ENCODE assay signal across 18 mouse cellular contexts in the genomic region with DNA sequence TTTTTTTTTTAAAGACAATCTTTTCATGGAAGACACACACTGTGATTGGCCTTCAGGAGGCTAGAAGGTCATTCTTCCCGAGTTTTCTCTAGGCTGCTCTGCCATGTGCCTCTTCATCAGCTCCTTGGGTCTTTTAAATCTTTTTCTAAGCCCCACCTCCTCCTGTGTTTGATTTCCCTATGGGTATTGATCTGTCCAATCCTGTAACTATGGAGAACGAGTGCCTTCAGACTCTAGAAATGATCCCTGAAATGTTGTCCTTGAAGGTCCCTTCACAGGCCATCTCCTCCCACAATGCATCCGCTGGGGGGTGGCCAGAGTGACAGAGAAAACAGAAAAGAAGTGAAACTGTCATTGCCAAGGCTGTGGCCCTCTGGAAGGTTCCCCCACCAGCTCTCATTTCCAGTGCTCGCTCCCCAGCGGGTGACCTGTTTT. TPM values are rescaled to one million over a fixed set of nuclear protein-coding genes. Genes with fewer than 3 reads are reported as not detected.
DNase-seq lines count a peak whose midpoint lies in the region; ATAC-seq and TF ChIP-seq lines count a peak whose summit lies in the region.
"Had no signal": no experiment of that assay in that cellular context is flagged by ENCODE, and none has a peak within 500 bp of the region (broad histone marks: within the 10 kb centered on the region; RNA-seq: fewer than 3 reads in every experiment).

No protein-coding gene starts in this region.

- H3K79me2 ChIP-seq in MEL (ENCODE audit: control insufficient read depth, insufficient read depth, low read length, poor library complexity), result peaks cover 37% of the 10 kb centered on the region

- peak; percentile 23 to 42 for DNase-seq in monocyte, adult 2 months (ENCODE audit: low read depth in 1 of 2, low spot score in 2 of 2)
- DNase-seq in MEL (ENCODE audit: low read depth, low spot score), result peak; percentile 70
- no peak for DNase-seq in liver, embryonic 13.5 days
- DNase-seq in cerebellum, adult 8-10 months, result no peak
- DNase-seq in thymus, postnatal 25 days, result no peak
- no peak for DNase-seq in spleen, postnatal 36 days (ENCODE audit: low spot score in 2 of 2)
- DNase-seq: cerebellum, postnatal 25 days; right cerebral cortex, adult 18-20 months; thymus, postnatal 14 days had no signal

- H3K27ac ChIP-seq in MEL (ENCODE audit: control insufficient read depth, low read depth, low read length), result peak overlapping the region; percentile 96
- peak overlapping the region; percentile 69 for H3K27ac ChIP-seq in liver, embryonic 13.5 days
- H3K27ac ChIP-seq in stomach, embryonic 16.5 days (ENCODE audit: low read length), result peak overlapping the region; percentile 43
- H3K27ac ChIP-seq: embryonic facial prominence, embryonic 13.5 days; heart, adult 2 months; kidney, embryonic 15.5 days; layer of hippocampus, adult 2 months; left cerebral cortex, adult 2 months; limb, embryonic 13.5 days had no signal

- H3K36me3 ChIP-seq in MEL (ENCODE audit: control insufficient read depth in 1 of 2, insufficient read depth in 2 of 2, low read length in 2 of 2), result peaks cover 0 to 14% of the 10 kb centered on the region in 2 experiments; a peak in 2 of 4 replicates
- H3K36me3 ChIP-seq in liver, embryonic 13.5 days, result no peaks in the 10 kb centered on the region
- H3K36me3 ChIP-seq in stomach, embryonic 16.5 days (ENCODE audit: control insufficient read depth, insufficient read depth, low read length), result no peaks in the 10 kb centered on the region
- H3K36me3 ChIP-seq: embryonic facial prominence, embryonic 13.5 days; kidney, embryonic 15.5 days; limb, embryonic 13.5 days had no signal

- H3K4me3 ChIP-seq in MEL (ENCODE audit: control insufficient read depth in 1 of 2, insufficient read depth in 1 of 2, low read depth in 2 of 2, low read length in 2 of 2), result peak overlapping the region; percentile 65 to 76
- H3K4me3 ChIP-seq in liver, embryonic 13.5 days (replicated peaks), result no peak overlapping the region
- H3K4me3 ChIP-seq in stomach, embryonic 16.5 days (replicated peaks; ENCODE audit: low read length), result no peak overlapping the region
- H3K4me3 ChIP-seq: embryonic facial prominence, embryonic 13.5 days; heart, adult 2 months; kidney, embryonic 15.5 days; layer of hippocampus, adult 2 months; left cerebral cortex, adult 2 months; limb, embryonic 13.5 days had no signal

- H3K4me1 ChIP-seq in MEL (ENCODE audit: control insufficient read depth in 1 of 2, insufficient read depth in 2 of 2, low read length in 2 of 2), result peaks cover 0 to 30% of the 10 kb centered on the region in 2 experiments; a peak in 3 of 4 replicates
- peaks cover 66% of the 10 kb centered on the region for H3K4me1 ChIP-seq in liver, embryonic 13.5 days (replicated peaks)
- H3K4me1 ChIP-seq in stomach, embryonic 16.5 days (ENCODE audit: control insufficient read depth, insufficient read depth, low read length), result peaks cover 8% of the 10 kb centered on the region; the same call in 1 of the 2 replicates
- H3K4me1 ChIP-seq: limb, embryonic 13.5 days had no signal

- no peaks in the 10 kb centered on the region for H3K9me3 ChIP-seq in MEL (replicated peaks; ENCODE audit: insufficient read depth, low read length)
- H3K9me3 ChIP-seq in liver, embryonic 13.5 days (replicated peaks), result no peaks in the 10 kb centered on the region
- H3K9me3 ChIP-seq in stomach, embryonic 16.5 days (replicated peaks; ENCODE audit: control insufficient read depth, low read length), result no peaks in the 10 kb centered on the region
- H3K9me3 ChIP-seq: embryonic facial prominence, embryonic 13.5 days; kidney, embryonic 15.5 days; limb, embryonic 13.5 days had no signal

- H3K4me2 ChIP-seq in liver, embryonic 13.5 days, result no peak overlapping the region
- H3K4me2 ChIP-seq in stomach, embryonic 16.5 days (ENCODE audit: low read depth, low read length), result no peak overlapping the region
- H3K4me2 ChIP-seq: embryonic facial prominence, embryonic 13.5 days; kidney, embryonic 15.5 days; limb, embryonic 13.5 days had no signal

- ATAC-seq in monocyte, adult 5-6 weeks (replicated peaks; ENCODE audit: insufficient number of reproducible peaks, low FRiP score, low TSS enrichment, poor library complexity, severe bottlenecking), result no peak
- no peak for ATAC-seq in liver, embryonic 13.5 days (ENCODE audit: low read depth)
- ATAC-seq in stomach, embryonic 16.5 days (ENCODE audit: insufficient read depth, low FRiP score), result no peak
- ATAC-seq: hindbrain, embryonic 16.5 days had no signal

- TF ChIP-seq EP300 in MEL (IDR thresholded peaks at IDR 0.05; ENCODE audit: low read depth in 1 of 2, low read length in 2 of 2), result no peak

- TF ChIP-seq RAD21 in MEL (IDR thresholded peaks at IDR 0.05; ENCODE audit: low read depth, low read length), result no peak

- TF ChIP-seq POLR2A in MEL (IDR thresholded peaks at IDR 0.05; ENCODE audit: control insufficient read depth in 1 of 2, insufficient read depth in 1 of 2, low read depth in 1 of 2, low read length in 2 of 2, poor library complexity in 1 of 2), result no peak

- H3K27me3 ChIP-seq in MEL (ENCODE audit: control insufficient read depth in 1 of 2, insufficient read depth in 2 of 2, low read length in 2 of 2), result no peaks in the 10 kb centered on the region
- no peaks in the 10 kb centered on the region for H3K27me3 ChIP-seq in liver, embryonic 13.5 days
- no peaks in the 10 kb centered on the region for H3K27me3 ChIP-seq in stomach, embryonic 16.5 days (ENCODE audit: control insufficient read depth, insufficient read depth, low read length)
- H3K27me3 ChIP-seq: embryonic facial prominence, embryonic 13.5 days; kidney, embryonic 15.5 days; limb, embryonic 13.5 days had no signal

- WGBS in liver, embryonic 13.5 days (ENCODE audit: insufficient replicate concordance), result 61% methylated on average over 5 of the region's 5 CpGs
- 59% methylated on average over 5 of the region's 5 CpGs for WGBS in stomach, embryonic 16.5 days

- H3K9ac ChIP-seq in MEL (ENCODE audit: control insufficient read depth, low read depth, low read length, poor library complexity, severe bottlenecking), result peak overlapping the region; percentile 86
- H3K9ac ChIP-seq in liver, embryonic 13.5 days, result no peak overlapping the region
- no peak overlapping the region for H3K9ac ChIP-seq in stomach, embryonic 16.5 days (ENCODE audit: low read length)
- H3K9ac ChIP-seq: embryonic facial prominence, embryonic 13.5 days; kidney, embryonic 15.5 days; limb, embryonic 13.5 days had no signal

- TF ChIP-seq CTCF in MEL (IDR thresholded peaks at IDR 0.05 in 2 of 3, conservative IDR thresholded peaks at IDR 0.05 in 1 of 3; ENCODE audit: control insufficient read depth in 1 of 3, insufficient read depth in 1 of 3, low read depth in 2 of 3, low read length in 3 of 3, poor library complexity in 1 of 3, severe bottlenecking in 1 of 3), result no peak

TF ChIP-seq in MEL, 35 proteins besides CTCF, POLR2A, EP300 and RAD21:
- TF ChIP-seq RCOR1 (IDR thresholded peaks at IDR 0.05; ENCODE audit: low read depth, low read length) (no peak), KAT2A (conservative IDR thresholded peaks at IDR 0.05; ENCODE audit: low read depth, low read length) (no peak), ZMIZ1 (IDR thresholded peaks at IDR 0.05; ENCODE audit: low read depth, low read length) (no peak), HCFC1 (IDR thresholded peaks at IDR 0.05; ENCODE audit: low read depth, low read length) (no peak), ETS1 (IDR thresholded peaks at IDR 0.05; ENCODE audit: low read depth, low read length) (no peak), ZC3H11A (IDR thresholded peaks at IDR 0.05; ENCODE audit: low read depth, low read length) (no peak), UBTF (IDR thresholded peaks at IDR 0.05; ENCODE audit: borderline replicate concordance, insufficient read depth, low read depth, low read length) (no peak), GABPA (IDR thresholded peaks at IDR 0.05; ENCODE audit: low read depth, low read length) (no peak), SMC3 (IDR thresholded peaks at IDR 0.05; ENCODE audit: low read depth, low read length) (no peak), ZKSCAN1 (IDR thresholded peaks at IDR 0.05; ENCODE audit: low read depth, low read length) (no peak), SIN3A (IDR thresholded peaks at IDR 0.05; ENCODE audit: low read length) (no peak), E2F4 (IDR thresholded peaks at IDR 0.05; ENCODE audit: borderline replicate concordance, low read depth, low read length) (no peak), TCF12 (IDR thresholded peaks at IDR 0.05; ENCODE audit: low read depth, low read length) (no peak), NRF1 (IDR thresholded peaks at IDR 0.05; ENCODE audit: insufficient read depth, low read depth, low read length, poor library complexity, severe bottlenecking) (no peak), ZNF384 (IDR thresholded peaks at IDR 0.05; ENCODE audit: low read depth, low read length) (no peak), MYC (IDR thresholded peaks at IDR 0.05; ENCODE audit: low read depth, low read length) (no peak)

RNA-seq across cellular contexts. Expression of a gene that starts 12.6 kb away (rescaled TPM):
- not detected in 3 replicates for total RNA-seq in monocyte, adult 5-6 weeks (2017)
- 46.5 and 51.3 TPM in 2 replicates for total RNA-seq in MEL (2012; rRNA removed)
- polyA plus RNA-seq in MEL (2012; ENCODE audit: insufficient read depth in 1 of 2, insufficient read length in 2 of 2, low read depth in 1 of 2, low replicate concordance in 2 of 2, missing spikeins in 1 of 2), result 10 to 100 TPM in 1 of 2 experiments, not detected in 1; 59.8 TPM
- polyA plus RNA-seq in liver, embryonic 13.5 days (2015; fragmentation: Nextera tagmentation; extraction: Ambion mirVana), result 2.9 and 3.9 TPM in 2 replicates
- 5.9 and 7.3 TPM in 2 replicates for polyA plus RNA-seq in stomach, embryonic 16.5 days (2015; fragmentation: Nextera tagmentation; extraction: Ambion mirVana)

RNA-seq across cellular contexts. Expression of a gene that starts 15.7 kb away (rescaled TPM):
- total RNA-seq in monocyte, adult 5-6 weeks (2017), result 0.19 to 0.21 TPM (median 0.19 TPM) in 3 replicates
- total RNA-seq in MEL (2012; rRNA removed), result 0.98 and 1.2 TPM in 2 replicates
- polyA plus RNA-seq in MEL (2012; ENCODE audit: insufficient read depth in 1 of 2, insufficient read length in 2 of 2, low read depth in 1 of 2, low replicate concordance in 2 of 2, missing spikeins in 1 of 2), result 1 to 10 TPM in 1 of 2 experiments, not detected in 1; 2.6 TPM
- 6.1 and 7.0 TPM in 2 replicates for polyA plus RNA-seq in liver, embryonic 13.5 days (2015; fragmentation: Nextera tagmentation; extraction: Ambion mirVana)
- polyA plus RNA-seq in stomach, embryonic 16.5 days (2015; fragmentation: Nextera tagmentation; extraction: Ambion mirVana), result 1.6 and 1.7 TPM in 2 replicates

RNA-seq across cellular contexts. Expression of a gene that starts 35.0 kb away (rescaled TPM):
- total RNA-seq in monocyte, adult 5-6 weeks (2017), result 1.4 TPM in 1 of 3 replicates, not detected in the others
- total RNA-seq in MEL (2012; rRNA removed), result 0.19 and 0.29 TPM in 2 replicates
- polyA plus RNA-seq in MEL (2012; ENCODE audit: insufficient read depth in 1 of 2, insufficient read length in 2 of 2, low read depth in 1 of 2, low replicate concordance in 2 of 2, missing spikeins in 1 of 2), result under 1 TPM in 1 of 2 experiments, not detected in 1; 0.28 TPM
- polyA plus RNA-seq in liver, embryonic 13.5 days (2015; fragmentation: Nextera tagmentation; extraction: Ambion mirVana), result 7.5 and 8.4 TPM in 2 replicates
- polyA plus RNA-seq in stomach, embryonic 16.5 days (2015; fragmentation: Nextera tagmentation; extraction: Ambion mirVana), result 9.4 TPM in 2 replicates

Comparison
In these comparisons a context has a peak if more than half of its experiments do, and no peak if none do; other contexts are left out.
1. DNase-seq: peak in monocyte, adult 2 months (2 of 2) and MEL (single experiment); none in liver, embryonic 13.5 days (single experiment), cerebellum, adult 8-10 months (single experiment), thymus, postnatal 25 days (single experiment) and spleen, postnatal 36 days (0 of 2).
2. H3K27ac ChIP-seq: peak in every context shown above with its lines; median percentile 96 in MEL; 69 in liver, embryonic 13.5 days; 43 in stomach, embryonic 16.5 days.
3. H3K4me3 ChIP-seq: peak in MEL (2 of 2); none in liver, embryonic 13.5 days (single experiment) and stomach, embryonic 16.5 days (single experiment).